Mouse (Mus musculus) thymus, adult 2 months (tissue): ENCODE data around the gene Ufc1. TPM values are rescaled to one million over a fixed set of nuclear protein-coding genes. Genes with fewer than 3 reads are reported as not detected.
"Not testable (repeated sequence)": the region's sequence is repeated elsewhere in the genome, so short reads cannot be mapped to it uniquely, and the experiment has no call there.

ENCODE experiments used
- DNase-seq: peaks from one replicate; pipeline ENCODE4 v3.0.0; 2021
- H3K27ac ChIP-seq: fragments of 200-500 bp; 2 replicates; pipeline ENCODE4 v1.5.1; 2012; ENCODE audit warnings: low read length, control low read depth; ENCODE audit not compliant: control insufficient read depth, insufficient read depth
- H3K27me3 ChIP-seq: fragments of 200-500 bp; 2 replicates; pipeline ENCODE4 v1.6.1; 2012; ENCODE audit warnings: mild to moderate bottlenecking, low read length, moderate library complexity, mixed read lengths; ENCODE audit not compliant: control insufficient read depth, insufficient read depth
- H3K36me3 ChIP-seq: fragments of 200-500 bp; 2 replicates; pipeline ENCODE4 v1.6.1; 2012; ENCODE audit warnings: mild to moderate bottlenecking, low read length, moderate library complexity; ENCODE audit not compliant: control insufficient read depth, insufficient read depth
- H3K4me1 ChIP-seq: fragments of 200-500 bp; replicated peaks from 2 replicates; pipeline ENCODE4 v1.6.1; 2012; ENCODE audit warnings: low read length; ENCODE audit not compliant: control insufficient read depth, insufficient read depth
- H3K4me3 ChIP-seq: fragments of 200-500 bp; 2 replicates; pipeline ENCODE4 v1.5.1; 2012; ENCODE audit warnings: mild to moderate bottlenecking, low read length, control low read depth, moderate library complexity; ENCODE audit not compliant: control insufficient read depth, insufficient read depth
- CTCF ChIP-seq: fragments of 200-500 bp; IDR thresholded peaks from 2 replicates; pipeline ENCODE4 v1.5.1; 2012; ENCODE audit warnings: mild to moderate bottlenecking, control low read depth, low read length, moderate library complexity, borderline replicate concordance; ENCODE audit not compliant: control insufficient read depth, poor library complexity, insufficient read depth; ENCODE audit errors: extremely low read depth
- POLR2A ChIP-seq: fragments of 200-500 bp; IDR thresholded peaks from 2 replicates; pipeline ENCODE4 v1.6.1; 2012; ENCODE audit warnings: mild to moderate bottlenecking, low read length, control low read depth, moderate library complexity; ENCODE audit not compliant: control insufficient read depth, poor library complexity, insufficient read depth; ENCODE audit errors: extremely low read depth
- WGBS: fragments of 180-500 bp; shearing (Covaris S2); methylation state at CpG from one replicate; pipeline ENCODE4 v1.1.7; 2018; 5-methylcytosine and 5-hydroxymethylcytosine counted together
- polyA plus RNA-seq: library from polyadenylated mRNA; depleted of rRNA; stranded (reverse); fragments of >200 nt; gene quantifications from 2 replicates; pipeline ENCODE4 v1.2.3, GENCODE M21; 2012

Gene Ufc1
- polyA plus RNA-seq, 1 experiment: 18.5 TPM

- DNase-seq: no peak
- TF ChIP-seq POLR2A: no peak
- TF ChIP-seq CTCF: no peak
- Histone ChIP-seq H3K4me1 (no peaks in the 10 kb centered on the region; the same call in 1 of the 2 replicates), H3K36me3 (no peaks in the 10 kb centered on the region), H3K4me3 (no peak overlapping the region), H3K27ac (no peak overlapping the region), H3K27me3 (no peaks in the 10 kb centered on the region)
- WGBS: 81% methylated on average over 2 of the region's 2 CpGs
These were observed 14.5 kb upstream of the Ufc1 start for GRCm38 (mm10) chr1:171309321-171309720.

- H3K4me1 ChIP-seq, H3K27me3 ChIP-seq, H3K36me3 ChIP-seq, DNase-seq, H3K4me3 ChIP-seq, H3K27ac ChIP-seq: not testable (repeated sequence)
- 84% methylated on average over 5 of the region's 5 CpGs for WGBS
These were observed 11.3 kb upstream of the Ufc1 start for GRCm38 (mm10) chr1:171306157-171306556.

GRCm38 (mm10) chr1:171298226-171298625 is 3.4 kb upstream of the Ufc1 start:
- 81% methylated on average over 3 of the region's 3 CpGs for WGBS

GRCm38 (mm10) chr1:171295063-171295402 is 209 bp upstream of the Ufc1 start:
- peak overlapping the region; percentile 88 for H3K4me3 ChIP-seq
- DNase-seq: no peak
- TF ChIP-seq CTCF (no peak), POLR2A (no peak)
- no peak overlapping the region for H3K27ac ChIP-seq
- WGBS: 19% methylated on average over 3 of the region's 3 CpGs
- no peaks in the 10 kb centered on the region for H3K36me3 ChIP-seq
- peaks cover 2% of the 10 kb centered on the region; the same call in 1 of the 2 replicates for H3K4me1 ChIP-seq
- H3K27me3 ChIP-seq: no peaks in the 10 kb centered on the region

More at GRCm38 (mm10) chr1:171298226-171298625, 3.4 kb upstream of the Ufc1 start:
- H3K4me3 ChIP-seq: no peak overlapping the region
- no peak for TF ChIP-seq CTCF
- no peak for TF ChIP-seq POLR2A
- H3K4me1 ChIP-seq: peaks cover 2% of the 10 kb centered on the region; the same call in 1 of the 2 replicates
- H3K36me3 ChIP-seq: no peaks in the 10 kb centered on the region
- no peak for DNase-seq
- no peaks in the 10 kb centered on the region for H3K27me3 ChIP-seq
- H3K27ac ChIP-seq: no peak overlapping the region

- H3K4me3 ChIP-seq: peak overlapping the region; percentile 88
- peaks cover 4% of the 10 kb centered on the region for H3K36me3 ChIP-seq
- no peak for DNase-seq
- peaks cover 2% of the 10 kb centered on the region; the same call in 1 of the 2 replicates for H3K4me1 ChIP-seq
- H3K27me3 ChIP-seq: no peaks in the 10 kb centered on the region
- 48% methylated on average over 5 of the region's 5 CpGs for WGBS
- H3K27ac ChIP-seq: no peak overlapping the region
- no peak for TF ChIP-seq CTCF
- no peak for TF ChIP-seq POLR2A
These were observed 922 bp downstream of the Ufc1 start for GRCm38 (mm10) chr1:171293906-171294297.

- WGBS: 82% methylated on average over 3 of the region's 3 CpGs
- no peak for DNase-seq
- no peak overlapping the region for H3K4me3 ChIP-seq
These were observed 1.5 kb downstream of the Ufc1 start for GRCm38 (mm10) chr1:171293351-171293750.

GRCm38 (mm10) chr1:171288328-171288727 is 6.5 kb downstream of the Ufc1 start:
- H3K4me1 ChIP-seq: peaks cover 8% of the 10 kb centered on the region
- WGBS: 73% methylated on average over 4 of the region's 4 CpGs
- no peaks in the 10 kb centered on the region for H3K27me3 ChIP-seq
- no peak for TF ChIP-seq POLR2A
- TF ChIP-seq CTCF: no peak
- no peak for DNase-seq
- H3K4me3 ChIP-seq: no peak overlapping the region
- no peak overlapping the region for H3K27ac ChIP-seq
- peaks cover 8% of the 10 kb centered on the region for H3K36me3 ChIP-seq

More at GRCm38 (mm10) chr1:171293351-171293750, 1.5 kb downstream of the Ufc1 start:
- no peak for TF ChIP-seq CTCF
- peaks cover 2% of the 10 kb centered on the region; the same call in 1 of the 2 replicates for H3K4me1 ChIP-seq
- H3K27me3 ChIP-seq: no peaks in the 10 kb centered on the region
- H3K36me3 ChIP-seq: peaks cover 8% of the 10 kb centered on the region
- H3K27ac ChIP-seq: no peak overlapping the region
